Mouse (Mus musculus) granulocyte monocyte progenitor cell, adult 5-6 weeks (primary cell): ENCODE results near the gene Sdhb. TPM values are rescaled to one million over a fixed set of nuclear protein-coding genes. Genes with fewer than 3 reads are reported as not detected.
A peak's percentile ranks its signal among the peaks of the same experiment; 100 is the strongest.

ENCODE experiments used
- ATAC-seq: replicated peaks from 2 replicates; pipeline ENCODE4 v1.8.0; 2016; ENCODE audit warnings: mild to moderate bottlenecking, moderate TSS enrichment, inconsistent platforms; ENCODE audit not compliant: poor library complexity, severe bottlenecking
- total RNA-seq, 2 experiments: library from RNA; stranded (forward) in 1 of 2; stranded (reverse) in 1 of 2; fragments of 200-712, 200-1000 nt in 1 of 2; fragments of >200 nt in 1 of 2; fragmentation: Nextera tagmentation in 1 of 2; gene quantifications; 2 replicates each; pipeline ENCODE4 v1.2.3; 2014 to 2017

The Sdhb gene
- total RNA-seq, 2 experiments from 2014 or later: 116 to 167 TPM

GRCm38 (mm10) chr4:141010526-141010925 lies 49.5 kb downstream of the Sdhb start:
- ATAC-seq: peak; percentile 32; the same call in 1 of the 2 replicates

- no peak for ATAC-seq
These were observed 50.0 kb downstream of the Sdhb start for GRCm38 (mm10) chr4:141010941-141011429.

DNA sequence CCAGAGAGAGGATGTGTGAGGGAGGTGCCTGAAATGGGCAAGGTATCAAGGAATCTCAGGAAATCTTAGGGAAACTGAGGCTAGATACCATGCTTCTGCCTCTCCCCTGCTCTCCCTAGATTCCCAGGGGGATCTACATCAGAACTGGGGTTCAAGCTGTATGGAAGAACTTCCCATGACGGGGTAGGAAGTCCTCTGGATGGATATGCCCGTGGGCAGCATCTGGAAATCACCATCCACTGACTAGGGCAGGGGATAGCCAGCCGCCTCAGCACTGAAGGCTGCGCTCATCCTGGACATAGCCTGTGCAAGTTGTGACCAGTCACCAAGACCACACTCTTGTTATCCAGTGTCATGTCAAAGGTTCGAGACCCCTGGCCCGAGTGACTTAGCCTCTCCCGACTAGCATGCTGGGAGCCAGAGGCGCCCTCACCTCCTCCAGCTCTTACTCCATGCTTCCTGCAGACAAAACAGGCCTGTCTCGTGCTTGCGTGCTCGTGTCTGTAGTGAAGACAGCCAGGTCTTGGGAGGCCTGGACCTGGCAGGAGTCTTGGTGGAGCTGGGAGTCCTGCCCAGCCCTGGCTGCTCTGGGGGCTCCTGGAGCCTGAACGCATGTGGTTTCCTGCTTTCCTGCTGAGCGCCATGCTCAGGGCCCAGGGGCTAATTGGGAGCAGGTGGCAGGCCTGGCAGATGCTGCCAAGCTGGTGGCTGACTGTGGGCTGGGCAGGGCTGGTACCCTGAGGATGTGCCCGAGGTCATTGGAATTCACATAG lies 50.7 kb downstream of the Sdhb start:
- no peak for ATAC-seq

GRCm38 (mm10) chr4:141012558-141012957 lies 51.6 kb downstream of the Sdhb start:
- no peak for ATAC-seq

DNA sequence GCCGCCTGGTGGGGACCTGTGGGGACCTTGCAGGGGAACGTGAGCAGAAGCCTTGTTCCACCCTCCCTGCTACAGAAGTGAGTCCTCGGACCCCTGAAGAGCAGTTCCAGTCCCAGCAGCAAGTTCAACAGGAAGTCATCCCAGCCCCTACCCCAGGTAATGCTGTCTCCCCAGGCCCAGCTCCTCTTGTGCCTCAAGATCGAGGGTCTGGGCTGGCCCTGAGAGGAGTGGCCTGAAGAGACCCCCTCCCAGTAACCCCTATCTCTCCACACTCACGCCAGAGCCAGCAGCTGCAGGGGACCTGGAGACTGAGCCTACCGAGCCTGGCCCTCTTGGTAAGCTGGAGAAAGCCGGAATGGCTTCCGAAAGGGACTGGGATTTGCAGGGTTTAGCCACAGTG lies 53.1 kb downstream of the Sdhb start:
- no peak for ATAC-seq

- no peak for ATAC-seq
These were observed 53.9 kb downstream of the Sdhb start for GRCm38 (mm10) chr4:141014856-141015255.

- no peak for ATAC-seq
These were observed 54.4 kb downstream of the Sdhb start for GRCm38 (mm10) chr4:141015356-141015755.

GRCm38 (mm10) chr4:141016311-141016710 lies 55.3 kb downstream of the Sdhb start:
- no peak for ATAC-seq

- no peak for ATAC-seq
These were observed 56.8 kb downstream of the Sdhb start for GRCm38 (mm10) chr4:141017657-141018436.

DNA sequence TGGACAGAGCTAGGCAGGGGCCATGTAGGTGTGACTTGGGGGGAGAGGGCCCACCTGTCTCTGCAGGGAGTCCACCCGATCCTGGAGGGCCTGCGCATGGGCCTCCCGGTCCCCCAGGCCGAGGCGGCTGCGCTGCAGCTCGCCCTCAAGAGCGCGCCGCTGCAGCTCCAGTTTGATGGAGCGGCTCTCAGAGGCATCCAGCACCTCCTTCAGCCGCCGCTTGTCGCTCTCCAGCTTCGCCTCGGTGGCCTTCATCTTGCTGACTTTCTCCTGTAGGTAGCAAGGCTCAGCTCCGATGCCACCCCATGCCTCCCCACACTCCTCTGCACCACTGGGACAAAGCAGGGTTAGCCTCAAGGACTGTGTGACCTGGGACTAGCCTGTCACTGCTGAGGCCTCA lies 59.2 kb downstream of the Sdhb start:
- ATAC-seq: no peak

- ATAC-seq: no peak
These were observed 60.0 kb downstream of the Sdhb start for GRCm38 (mm10) chr4:141020811-141021613.

- ATAC-seq: no peak
These were observed 60.6 kb downstream of the Sdhb start for GRCm38 (mm10) chr4:141021614-141021929.

DNA sequence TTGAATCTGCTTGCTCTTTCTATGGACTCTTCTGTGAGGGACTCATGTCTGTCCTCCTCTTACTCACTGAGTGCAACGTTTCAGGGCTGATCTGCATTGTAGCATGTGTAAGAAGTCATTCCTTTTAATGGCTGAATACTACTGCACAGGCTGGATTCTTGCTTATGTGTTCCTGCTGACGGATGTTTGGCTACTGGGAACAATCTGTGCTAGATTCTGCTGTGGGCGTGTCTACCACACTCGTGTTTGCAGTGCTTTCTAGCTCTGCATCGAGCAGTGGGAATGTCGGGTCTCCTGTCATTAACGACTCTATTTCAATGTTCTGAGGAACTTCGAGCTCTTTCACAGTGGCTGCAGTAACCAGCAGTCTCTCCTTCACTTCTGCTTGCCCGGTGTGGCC lies 63.0 kb downstream of the Sdhb start:
- no peak for ATAC-seq

DNA sequence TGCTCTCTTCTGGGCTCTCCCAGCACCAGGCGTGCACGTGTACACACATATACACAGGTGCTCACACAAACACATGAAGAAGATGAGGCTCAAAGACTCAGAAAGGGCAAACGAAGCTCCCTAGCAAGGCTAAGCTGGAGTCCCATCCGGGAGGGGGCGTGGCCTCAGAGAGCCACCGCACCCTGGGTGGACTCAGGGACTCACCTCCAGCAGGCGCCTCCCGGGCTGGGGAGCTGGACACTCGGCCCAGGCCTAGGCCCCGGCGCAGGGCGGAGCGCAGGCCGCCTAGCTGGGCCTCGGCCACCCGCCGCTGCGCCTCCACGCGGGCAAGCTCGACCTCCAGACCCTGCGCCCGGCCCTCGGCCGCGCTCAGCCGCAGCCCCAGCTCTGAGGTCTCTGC lies 64.0 kb downstream of the Sdhb start:
- ATAC-seq: no peak

Other genes with a start within 250 kb of the Sdhb start
- gene Padi6, start 218.6 kb upstream of the Sdhb start, total RNA-seq (2014; fragmentation: Nextera tagmentation): not detected in 2 replicates
- gene Padi6, start 218.6 kb upstream of the Sdhb start, total RNA-seq (2017): not detected in 2 replicates
- 2.8 and 7.9 TPM in 2 replicates for gene Padi4, start 187.0 kb upstream of the Sdhb start, total RNA-seq (2014; fragmentation: Nextera tagmentation)
- gene Padi4, start 187.0 kb upstream of the Sdhb start, total RNA-seq (2017): 5.1 and 6.4 TPM in 2 replicates
- gene Padi3, start 150.6 kb upstream of the Sdhb start, total RNA-seq (2014; fragmentation: Nextera tagmentation): 0.19 and 0.21 TPM in 2 replicates
- 0.04 TPM in 1 of 2 replicates, not detected in the other for gene Padi3, start 150.6 kb upstream of the Sdhb start, total RNA-seq (2017)
- gene Padi1, start 115.4 kb upstream of the Sdhb start, total RNA-seq (2014; fragmentation: Nextera tagmentation): not detected in 2 replicates
- not detected in 2 replicates for gene Padi1, start 115.4 kb upstream of the Sdhb start, total RNA-seq (2017)
- 13.1 TPM in 2 replicates for gene Padi2, start 54.9 kb upstream of the Sdhb start, total RNA-seq (2014; fragmentation: Nextera tagmentation)
- gene Padi2, start 54.9 kb upstream of the Sdhb start, total RNA-seq (2017): 4.0 and 6.6 TPM in 2 replicates
- 30.0 and 30.5 TPM in 2 replicates for gene Atp13a2, start 25.7 kb downstream of the Sdhb start, total RNA-seq (2014; fragmentation: Nextera tagmentation)
- 14.5 and 23.6 TPM in 2 replicates for gene Atp13a2, start 25.7 kb downstream of the Sdhb start, total RNA-seq (2017)
- not detected in 2 replicates for gene Mfap2, start 49.2 kb downstream of the Sdhb start, total RNA-seq (2014; fragmentation: Nextera tagmentation)
- not detected in 2 replicates for gene Mfap2, start 49.2 kb downstream of the Sdhb start, total RNA-seq (2017)
- 6.4 and 8.0 TPM in 2 replicates for gene Crocc, start 99.3 kb downstream of the Sdhb start, total RNA-seq (2014; fragmentation: Nextera tagmentation)
- 6.5 and 7.0 TPM in 2 replicates for gene Crocc, start 99.3 kb downstream of the Sdhb start, total RNA-seq (2017)
- 30.6 and 52.4 TPM in 2 replicates for gene Necap2, start 117.2 kb downstream of the Sdhb start, total RNA-seq (2014; fragmentation: Nextera tagmentation)
- 45.5 and 54.2 TPM in 2 replicates for gene Necap2, start 117.2 kb downstream of the Sdhb start, total RNA-seq (2017)
- gene Spata21, start 127.1 kb downstream of the Sdhb start, total RNA-seq (2014; fragmentation: Nextera tagmentation): not detected in 2 replicates
- gene Spata21, start 127.1 kb downstream of the Sdhb start, total RNA-seq (2017): not detected in 2 replicates
- 41.1 and 54.8 TPM in 2 replicates for gene Szrd1, start 178.6 kb downstream of the Sdhb start, total RNA-seq (2014; fragmentation: Nextera tagmentation)
- 58.0 and 63.0 TPM in 2 replicates for gene Szrd1, start 178.6 kb downstream of the Sdhb start, total RNA-seq (2017)
- gene Fbxo42, start 186.7 kb downstream of the Sdhb start, total RNA-seq (2014; fragmentation: Nextera tagmentation): 16.5 and 18.6 TPM in 2 replicates
- 7.2 and 7.8 TPM in 2 replicates for gene Fbxo42, start 186.7 kb downstream of the Sdhb start, total RNA-seq (2017)